Mouse (Mus musculus) ES-Bruce4 (cell line): ENCODE data around the gene Tsen54.

Experiments
- CTCF ChIP-seq: IDR thresholded peaks from one replicate; pipeline ENCODE4 v1.8.1; 2011; ENCODE audit warnings: low read depth, low read length
- EP300 ChIP-seq: IDR thresholded peaks from 2 replicates; pipeline ENCODE4 v1.6.1; 2011; ENCODE audit warnings: low read depth, low read length; ENCODE audit not compliant: insufficient read depth
- POLR2A ChIP-seq: IDR thresholded peaks from one replicate; pipeline ENCODE4 v1.8.1; 2011; ENCODE audit warnings: low read length; ENCODE audit not compliant: insufficient read depth

DNA sequence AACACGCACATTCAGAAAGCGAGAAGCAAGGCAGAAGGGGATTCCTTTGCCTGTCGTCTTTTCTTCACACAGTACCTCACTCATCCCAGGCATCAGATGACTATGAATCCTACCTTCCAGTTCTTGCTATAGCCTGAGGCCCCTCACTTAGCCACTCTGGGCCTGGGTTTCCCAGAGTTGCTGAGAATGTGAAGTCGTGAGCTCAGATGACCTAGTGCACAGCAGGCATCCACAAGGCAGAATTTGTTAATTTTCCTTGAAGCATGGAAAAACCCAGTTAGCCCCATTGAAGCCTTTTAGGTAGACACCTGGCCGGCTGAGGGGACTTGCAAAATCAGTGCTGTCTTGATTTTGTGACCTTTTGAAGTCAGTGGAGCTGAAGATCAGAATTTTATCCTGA, 12.0 kb downstream of the Tsen54 start:
- TF ChIP-seq CTCF (no peak), POLR2A (no peak), EP300 (no peak)
